Mouse (Mus musculus) heart, adult 11 months (tissue): Measurements from ENCODE around the gene Kmt2a.

Experiments used
- DNase-seq: peaks from one replicate; pipeline ENCODE4 v3.0.0; 2022

Kmt2a gene

DNA sequence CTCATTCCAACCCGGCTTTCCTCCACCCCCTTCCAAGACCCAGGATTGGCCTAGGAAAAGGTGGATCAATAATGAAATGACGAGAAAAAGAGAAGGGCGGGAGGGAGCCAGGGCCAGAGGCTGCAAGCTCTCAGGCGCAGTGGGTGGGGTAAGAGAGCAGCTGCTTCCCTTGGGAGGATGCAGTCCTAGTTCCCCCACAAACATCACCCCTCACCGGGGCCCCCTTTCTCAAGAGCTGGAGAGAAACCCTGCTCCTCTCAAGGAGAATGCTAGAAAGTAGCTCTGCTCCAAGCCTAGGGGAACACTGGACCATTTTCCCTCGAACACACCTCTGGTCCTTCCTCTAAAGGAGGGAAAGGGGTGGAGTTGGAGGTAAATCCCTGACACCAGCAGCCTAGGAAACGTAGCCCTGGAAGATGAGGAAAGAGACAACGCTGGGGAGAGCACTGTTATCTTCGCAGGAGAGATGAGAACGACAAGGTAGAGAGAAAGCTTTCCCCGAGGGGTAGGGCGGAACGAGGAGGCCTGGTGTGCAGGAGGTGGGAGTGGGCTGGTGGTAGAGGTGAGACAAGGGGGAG lies 1.3 kb downstream of the Kmt2a start:
- DNase-seq: peak; percentile 94

DNA sequence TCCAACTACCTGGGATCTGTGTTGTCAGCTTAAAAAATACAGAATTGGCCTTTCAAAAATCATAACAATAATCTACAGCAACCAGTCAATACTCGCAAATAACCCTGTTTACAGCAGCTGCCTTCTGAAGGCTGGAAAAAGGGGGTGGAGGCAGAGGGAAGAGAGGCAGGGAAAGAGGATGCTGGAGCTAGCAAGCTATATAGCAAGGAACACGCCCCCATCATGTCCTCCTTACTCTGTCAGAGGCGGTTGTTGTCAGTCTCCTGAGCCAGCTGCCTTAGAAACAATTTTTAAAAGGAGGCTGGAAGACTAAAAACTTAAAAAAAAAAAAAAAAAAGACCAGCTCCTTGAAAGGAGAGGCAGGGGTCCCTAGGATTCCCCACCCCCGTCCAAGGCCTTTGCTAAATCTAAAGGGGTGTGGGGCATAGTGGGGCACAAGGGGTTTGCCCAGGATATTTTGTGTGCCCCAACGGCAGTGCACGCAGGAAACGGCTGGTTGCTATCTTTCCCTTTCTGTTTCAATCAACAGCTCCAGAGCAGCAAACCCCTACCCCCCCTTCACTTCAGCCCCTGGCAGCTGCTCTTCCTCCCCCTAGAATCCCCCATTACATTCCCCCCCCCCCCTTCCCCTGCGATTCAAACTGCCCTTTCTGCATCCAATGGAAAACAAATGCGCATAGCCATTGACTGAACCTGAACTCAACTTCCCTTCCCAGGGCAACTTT lies 2.2 kb downstream of the Kmt2a start:
- peak; percentile 91 for DNase-seq

DNA sequence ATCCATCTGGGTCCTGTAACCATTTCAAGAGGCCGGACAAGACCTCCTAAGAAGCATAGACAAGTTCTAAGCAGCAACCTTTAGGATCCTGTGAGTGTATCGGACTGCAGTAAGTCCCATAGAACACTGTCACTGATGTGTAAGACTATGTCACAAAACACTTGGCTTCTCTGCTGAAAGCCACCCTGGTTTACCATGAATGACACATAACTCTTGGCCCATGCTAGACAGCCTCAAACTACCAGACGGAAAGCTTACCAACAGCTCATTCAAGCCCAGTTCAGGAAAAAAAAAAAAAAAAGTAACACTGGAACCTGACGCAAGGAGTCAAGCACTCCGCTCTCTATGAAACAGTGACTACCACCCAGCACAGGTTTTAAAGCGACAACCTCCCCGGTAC lies 3.4 kb downstream of the Kmt2a start:
- no peak for DNase-seq

DNA sequence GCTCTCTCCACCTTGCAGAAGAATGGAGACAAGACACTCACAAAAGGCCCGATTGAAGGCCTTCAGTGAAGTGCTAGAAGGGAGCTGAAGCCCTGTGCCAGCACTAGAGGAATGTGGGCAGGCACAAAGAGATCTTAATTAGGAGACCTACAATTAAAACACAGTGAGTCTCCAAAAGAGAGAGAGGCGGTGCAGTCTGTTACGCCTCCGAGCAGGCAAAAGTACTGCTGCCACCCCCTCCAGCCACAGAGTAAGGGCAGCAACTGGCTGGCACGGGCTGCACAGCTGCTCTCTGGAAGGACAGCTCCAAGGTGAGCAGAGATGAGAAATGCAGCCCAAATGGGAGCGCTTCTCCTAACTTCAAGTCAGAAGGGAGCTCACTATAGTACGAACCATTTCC lies 5.6 kb downstream of the Kmt2a start:
- peak; percentile 94 for DNase-seq

DNA sequence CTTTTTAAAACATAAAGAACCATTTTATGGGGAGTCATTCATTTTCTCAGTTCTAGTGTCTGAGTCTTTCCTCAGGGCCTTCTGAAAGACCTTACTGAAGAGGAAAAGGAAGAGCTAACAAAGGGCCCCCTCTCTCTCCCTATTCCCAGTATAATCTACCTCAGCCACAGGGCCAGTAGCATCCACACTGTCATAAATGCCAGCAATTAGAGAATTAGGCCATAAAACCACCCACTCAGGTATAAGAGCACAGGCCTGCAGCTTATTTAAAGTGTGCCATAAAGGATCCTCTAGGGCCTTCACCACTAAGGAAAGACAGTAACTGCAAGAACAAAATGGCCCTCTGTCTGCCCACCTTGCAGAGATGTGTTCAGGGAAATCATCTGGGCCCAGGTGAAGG lies 6.9 kb downstream of the Kmt2a start:
- DNase-seq: no peak

DNA sequence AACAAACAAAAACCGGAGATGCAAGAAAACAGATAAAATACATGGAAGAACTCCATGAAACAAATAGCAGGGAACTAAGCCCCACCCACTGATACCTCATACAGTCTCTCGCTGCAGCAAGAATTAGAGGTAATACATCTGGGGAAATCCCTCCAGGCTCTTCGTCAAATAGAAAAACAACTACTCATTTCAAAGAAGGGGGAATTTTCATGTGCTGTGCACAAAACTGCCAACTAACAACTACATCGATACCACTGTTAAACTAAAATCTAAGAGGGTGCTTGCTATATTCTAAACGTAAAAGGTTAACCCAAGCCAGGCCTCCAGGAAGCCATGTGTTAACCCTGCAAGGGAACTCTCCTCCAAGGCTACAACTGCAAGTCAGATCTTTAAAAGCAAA lies 7.4 kb downstream of the Kmt2a start:
- DNase-seq: no peak

DNA sequence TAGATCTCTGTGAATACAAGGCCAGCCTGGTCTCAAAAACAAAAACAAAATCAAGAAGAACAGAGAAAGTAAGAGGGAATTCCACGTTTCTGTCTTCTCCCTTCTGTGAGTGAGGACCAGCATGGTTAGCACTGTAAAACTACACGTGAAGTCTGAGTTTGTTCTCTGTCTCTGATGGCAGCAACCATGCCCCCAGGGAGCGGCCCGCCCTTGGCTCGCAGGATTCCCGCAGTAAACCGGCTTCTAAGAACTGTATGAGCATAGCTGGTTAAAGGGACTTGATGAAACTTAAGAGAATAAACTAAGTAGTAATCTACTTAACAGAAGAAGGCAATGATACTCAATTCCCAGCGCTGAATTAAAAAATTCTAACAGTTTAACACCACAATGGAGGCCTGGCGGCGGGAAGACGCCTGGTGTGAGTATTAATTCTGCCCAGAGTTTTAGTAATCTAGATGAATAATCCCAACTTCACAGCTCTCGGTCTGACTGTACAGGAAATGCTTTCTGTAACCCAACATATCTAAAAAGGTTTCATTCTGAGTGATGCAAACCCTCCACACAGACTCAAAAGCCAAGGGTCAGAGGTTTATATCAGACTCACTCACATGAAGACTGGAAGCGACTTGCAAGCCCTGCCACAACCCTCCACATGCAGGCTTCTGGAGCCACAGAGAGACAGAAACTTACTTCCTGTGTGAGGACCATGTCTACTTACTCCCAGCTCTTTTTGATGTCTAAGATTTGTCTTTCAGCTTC lies 12.6 kb downstream of the Kmt2a start:
- DNase-seq: no peak

DNA sequence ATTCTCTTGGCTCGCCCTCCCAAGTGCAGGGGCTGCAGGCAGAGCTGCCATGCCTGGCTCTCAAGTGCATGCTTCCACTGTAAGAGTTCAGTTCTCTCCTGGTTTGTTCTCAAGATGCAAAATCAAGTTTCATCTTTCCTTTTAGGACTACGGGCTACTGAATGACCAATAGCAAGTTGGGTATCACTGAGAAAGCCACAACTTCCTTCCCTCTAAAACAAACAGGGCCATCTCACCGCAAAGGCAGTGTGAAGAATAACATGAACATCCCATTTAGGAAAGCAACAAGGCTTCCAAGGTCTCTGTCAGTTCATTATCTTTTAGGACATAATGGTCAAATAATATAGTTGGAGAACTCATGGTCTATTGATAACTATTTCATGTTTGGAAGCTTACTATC lies 13.4 kb downstream of the Kmt2a start:
- no peak for DNase-seq

DNA sequence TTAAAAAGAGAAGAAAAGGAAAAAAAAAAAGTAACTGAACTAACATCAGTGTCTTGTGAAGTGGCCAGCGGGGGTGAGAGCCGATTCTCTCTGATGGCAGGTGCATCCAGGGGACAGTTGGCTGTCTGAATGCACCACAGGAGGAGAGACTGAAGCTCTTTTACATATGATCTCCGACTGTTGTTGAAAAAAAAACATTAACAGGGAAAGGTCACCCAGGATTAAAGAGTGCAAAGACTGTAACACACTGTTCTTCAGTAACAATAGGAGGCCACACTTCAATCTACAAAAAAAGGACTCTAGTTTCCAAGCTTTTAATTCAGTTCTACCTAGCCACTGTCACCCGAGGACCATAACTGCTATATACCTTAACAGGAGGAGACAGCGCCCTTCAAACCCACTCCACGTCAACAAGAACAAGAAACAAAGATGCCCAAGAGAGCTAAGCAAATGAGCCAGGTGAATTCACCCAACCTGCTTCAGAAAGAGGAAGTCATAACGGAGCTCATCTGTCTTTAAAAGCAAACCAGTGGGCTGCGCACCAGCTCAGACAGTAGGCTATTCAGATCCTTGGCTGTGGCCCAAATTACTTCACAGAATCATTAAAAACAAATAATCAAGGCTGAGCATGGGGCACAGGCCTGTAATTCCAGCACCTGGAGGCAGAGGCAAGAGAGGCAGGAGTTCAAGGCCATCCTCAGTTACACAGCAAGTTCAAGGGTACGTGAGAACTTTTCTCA lies 14.4 kb downstream of the Kmt2a start:
- peak; percentile 83 for DNase-seq

DNA sequence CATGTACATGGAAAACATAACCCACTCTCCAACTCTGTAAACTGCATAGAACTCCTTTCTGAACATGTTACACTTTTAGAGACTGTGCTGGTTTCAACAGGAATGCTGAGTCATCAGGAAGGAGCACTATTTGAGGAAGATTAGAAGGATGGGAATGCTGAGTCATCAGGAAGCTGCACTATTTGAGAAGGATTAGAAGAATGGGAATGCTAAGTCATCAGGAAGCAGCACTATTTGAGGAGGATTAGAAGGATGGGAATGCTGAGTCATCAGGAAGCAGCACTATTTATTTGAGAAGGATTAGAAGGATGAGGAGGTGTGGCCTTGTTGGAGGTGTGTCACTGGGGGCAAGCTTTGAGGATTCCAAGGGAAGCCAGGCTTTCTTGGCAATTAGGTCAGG lies 20.0 kb downstream of the Kmt2a start:
- DNase-seq: no peak

DNA sequence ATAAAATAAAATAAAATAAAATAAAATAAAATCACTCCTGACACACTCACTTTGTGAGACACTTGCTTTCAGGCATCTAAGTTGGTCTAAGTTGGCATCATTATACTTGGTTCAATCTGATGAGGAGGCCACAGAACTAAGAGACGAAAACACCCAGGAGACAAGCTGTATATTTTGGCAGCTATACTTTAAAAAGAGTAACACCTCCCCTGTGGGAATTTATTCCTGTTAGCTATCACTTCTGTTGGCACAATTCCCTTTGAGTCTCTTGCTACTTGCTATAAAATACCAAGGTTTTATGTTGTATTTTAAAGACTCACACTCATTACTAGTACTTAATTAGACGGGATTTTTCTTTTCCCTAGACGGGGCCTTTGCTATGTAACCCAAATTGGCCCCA lies 22.4 kb downstream of the Kmt2a start:
- DNase-seq: no peak

DNA sequence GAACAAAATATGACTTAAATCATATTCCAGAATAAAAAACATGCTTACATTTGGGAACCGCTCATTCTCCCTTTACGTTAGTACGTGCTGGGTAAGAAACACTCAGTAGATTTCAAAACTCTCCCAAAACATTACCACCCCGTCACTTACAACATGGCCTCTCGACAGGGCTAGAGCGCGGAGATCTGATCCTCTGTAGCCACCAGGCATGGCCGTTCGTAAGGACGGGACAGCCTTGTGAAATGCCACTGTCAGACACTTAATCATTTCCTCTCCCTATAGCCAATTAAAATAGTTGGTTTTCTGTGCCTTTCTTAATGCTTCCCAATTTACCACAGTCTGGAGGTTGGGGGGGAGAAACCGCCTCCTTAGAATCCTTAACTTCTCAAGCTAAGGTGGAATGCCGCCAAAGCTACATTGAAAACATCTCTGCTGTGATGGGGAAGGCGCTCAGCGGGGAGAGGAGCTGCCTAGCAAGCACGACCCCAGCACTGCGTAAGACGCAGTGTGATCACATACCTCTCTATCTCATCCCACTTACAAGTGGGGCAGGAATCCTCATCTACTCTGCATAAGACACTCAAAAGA lies 23.6 kb downstream of the Kmt2a start:
- no peak for DNase-seq

DNA sequence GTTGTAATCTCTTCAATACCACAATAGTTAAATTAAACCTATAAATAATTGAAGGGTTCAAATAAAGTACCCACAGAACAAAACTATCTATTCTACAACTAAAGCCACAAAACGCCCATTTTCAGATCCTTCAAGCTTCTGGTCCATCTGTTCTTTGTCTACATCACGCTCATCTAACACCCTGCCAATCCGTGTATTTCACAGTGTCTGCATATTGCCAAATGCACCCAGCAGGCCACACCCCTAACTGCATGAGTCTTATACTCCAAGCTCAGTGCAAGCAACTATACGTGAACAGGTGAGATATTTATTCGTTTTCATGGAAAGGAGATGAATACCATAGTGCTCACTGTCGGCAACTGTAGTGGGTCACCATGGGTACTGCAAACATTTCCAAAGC lies 25.9 kb downstream of the Kmt2a start:
- no peak for DNase-seq

DNA sequence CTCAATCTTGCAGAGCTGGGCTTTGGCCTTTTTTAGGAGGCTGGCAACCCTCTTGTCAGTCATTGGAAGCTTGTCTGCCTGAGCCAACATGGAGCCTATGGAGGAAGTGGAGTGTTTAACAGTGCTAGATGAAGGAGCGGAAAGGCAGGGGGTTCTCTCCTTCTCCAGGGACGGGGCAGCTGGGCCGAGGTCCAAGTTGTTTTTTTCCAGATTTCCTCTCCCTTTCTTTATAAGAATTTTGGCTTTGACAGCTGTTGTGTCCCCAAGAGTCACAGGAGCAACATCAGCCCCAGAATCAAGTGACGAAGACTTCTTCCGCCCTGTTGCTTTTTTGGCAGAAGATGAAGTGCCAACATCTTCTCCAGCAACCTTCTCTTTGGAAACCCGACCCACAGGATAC lies 33.6 kb downstream of the Kmt2a start:
- peak; percentile 94 for DNase-seq

DNA sequence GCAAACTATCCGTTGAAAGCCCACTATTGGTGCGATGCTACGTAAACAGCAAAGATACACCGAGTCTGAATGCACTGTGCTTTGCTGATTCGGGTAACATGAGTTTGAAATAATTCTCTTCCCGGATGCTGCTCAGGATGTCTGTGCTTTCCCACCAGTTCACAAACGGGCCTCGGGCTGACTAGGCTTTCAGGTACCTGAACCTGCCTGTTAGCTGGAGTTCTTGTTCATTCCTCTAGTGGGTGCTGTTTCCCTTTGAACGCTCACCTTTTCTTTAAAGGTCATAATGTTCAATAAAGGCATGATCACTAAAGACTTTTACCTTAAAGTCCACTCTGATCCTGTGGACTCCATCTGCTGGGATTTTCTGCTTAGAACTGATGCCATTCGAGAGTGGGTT lies 39.9 kb downstream of the Kmt2a start:
- peak; percentile 52 for DNase-seq

DNA sequence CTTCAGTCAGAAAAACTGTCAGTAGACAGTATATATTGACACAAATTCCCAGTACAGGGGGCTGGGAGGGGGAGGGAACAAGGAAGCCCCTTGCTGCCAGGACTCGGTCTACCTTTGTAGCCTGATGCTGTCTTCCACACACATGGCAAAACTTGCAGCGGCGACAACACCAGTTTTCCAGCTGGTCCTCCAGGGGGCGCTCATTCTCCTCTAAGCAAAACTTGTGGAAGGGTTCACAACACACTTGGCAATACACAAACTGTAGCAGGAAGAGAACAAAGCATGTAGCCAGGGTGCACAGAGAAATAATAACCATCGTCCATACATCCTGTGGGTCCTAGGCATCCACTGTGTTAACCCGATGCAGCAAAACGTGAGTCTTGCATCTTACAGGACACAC lies 44.7 kb downstream of the Kmt2a start:
- peak; percentile 93 for DNase-seq

DNA sequence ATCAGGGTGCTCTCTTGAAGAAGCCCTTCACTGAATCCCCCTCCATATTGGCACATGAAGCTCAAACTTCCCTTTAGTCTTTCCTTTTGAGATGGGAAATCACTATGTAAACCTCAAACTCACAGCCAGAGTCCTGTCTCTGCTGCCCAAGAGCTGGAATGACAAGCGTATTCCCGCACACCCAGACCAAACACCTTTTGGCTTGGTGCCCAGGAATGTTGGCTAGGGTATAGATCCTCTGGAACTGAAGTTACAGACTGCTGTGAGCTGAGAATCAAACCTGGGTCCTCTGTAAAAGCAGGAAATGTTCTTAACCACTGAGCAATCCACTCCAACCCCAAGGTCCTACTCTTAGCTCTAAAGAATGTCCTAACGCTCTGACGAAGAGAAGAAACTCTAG lies 48.7 kb downstream of the Kmt2a start:
- no peak for DNase-seq

DNA sequence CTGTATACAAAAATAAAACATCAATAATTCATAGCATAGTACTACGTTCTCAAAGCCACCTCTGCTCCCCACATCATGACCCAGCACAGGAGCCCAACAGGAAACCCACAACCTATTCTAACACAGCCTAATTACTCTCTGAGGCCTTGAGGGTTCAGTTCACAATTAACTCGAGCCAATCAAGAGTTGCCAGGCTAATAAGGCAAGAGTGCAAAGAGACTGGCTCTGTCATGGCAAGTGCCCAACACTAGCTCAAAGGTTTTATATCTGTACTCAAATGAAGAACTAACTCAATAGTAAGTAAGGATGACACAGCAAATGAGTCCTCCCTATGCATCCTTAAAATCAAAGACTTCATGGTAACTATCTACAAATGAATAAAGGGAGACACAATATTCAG lies 50.6 kb downstream of the Kmt2a start:
- no peak for DNase-seq

DNA sequence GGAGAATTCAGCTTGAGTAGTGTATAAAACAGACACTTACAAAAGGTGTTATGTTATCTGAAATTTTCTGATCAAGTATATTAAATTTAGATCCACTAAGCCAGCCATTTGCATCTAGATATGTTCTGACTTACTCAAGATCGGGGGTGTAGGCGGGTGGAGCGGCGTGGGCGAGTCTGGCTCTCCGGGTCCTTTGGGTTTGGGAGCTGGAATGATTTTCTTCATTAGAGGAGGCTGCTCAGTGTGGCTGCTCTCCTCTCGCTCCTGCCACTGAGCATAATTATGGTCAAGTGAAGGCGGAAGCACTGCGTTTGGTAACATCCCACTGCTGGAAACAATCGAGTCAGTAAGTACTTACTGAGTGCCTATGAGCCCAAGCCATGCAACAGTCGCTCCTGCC lies 52.2 kb downstream of the Kmt2a start:
- no peak for DNase-seq

DNA sequence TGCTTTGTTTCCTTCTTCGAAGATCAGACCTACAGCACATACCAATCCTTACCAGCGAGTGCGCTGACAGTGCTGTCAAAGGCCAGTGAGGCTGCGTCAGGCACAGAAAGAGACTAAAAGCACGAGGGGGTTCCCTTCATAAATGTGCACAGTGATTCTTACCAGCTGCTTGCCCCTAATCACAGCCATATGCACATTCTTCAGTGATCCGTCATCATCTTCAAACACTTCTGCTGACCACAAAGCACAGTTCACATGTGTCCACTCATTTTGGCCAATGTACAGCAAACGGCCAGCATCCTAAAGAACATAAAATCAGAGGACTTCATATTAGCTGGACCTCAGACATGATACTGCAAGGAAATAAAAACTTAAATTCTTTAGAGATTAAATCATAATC lies 54.4 kb downstream of the Kmt2a start:
- no peak for DNase-seq

DNA sequence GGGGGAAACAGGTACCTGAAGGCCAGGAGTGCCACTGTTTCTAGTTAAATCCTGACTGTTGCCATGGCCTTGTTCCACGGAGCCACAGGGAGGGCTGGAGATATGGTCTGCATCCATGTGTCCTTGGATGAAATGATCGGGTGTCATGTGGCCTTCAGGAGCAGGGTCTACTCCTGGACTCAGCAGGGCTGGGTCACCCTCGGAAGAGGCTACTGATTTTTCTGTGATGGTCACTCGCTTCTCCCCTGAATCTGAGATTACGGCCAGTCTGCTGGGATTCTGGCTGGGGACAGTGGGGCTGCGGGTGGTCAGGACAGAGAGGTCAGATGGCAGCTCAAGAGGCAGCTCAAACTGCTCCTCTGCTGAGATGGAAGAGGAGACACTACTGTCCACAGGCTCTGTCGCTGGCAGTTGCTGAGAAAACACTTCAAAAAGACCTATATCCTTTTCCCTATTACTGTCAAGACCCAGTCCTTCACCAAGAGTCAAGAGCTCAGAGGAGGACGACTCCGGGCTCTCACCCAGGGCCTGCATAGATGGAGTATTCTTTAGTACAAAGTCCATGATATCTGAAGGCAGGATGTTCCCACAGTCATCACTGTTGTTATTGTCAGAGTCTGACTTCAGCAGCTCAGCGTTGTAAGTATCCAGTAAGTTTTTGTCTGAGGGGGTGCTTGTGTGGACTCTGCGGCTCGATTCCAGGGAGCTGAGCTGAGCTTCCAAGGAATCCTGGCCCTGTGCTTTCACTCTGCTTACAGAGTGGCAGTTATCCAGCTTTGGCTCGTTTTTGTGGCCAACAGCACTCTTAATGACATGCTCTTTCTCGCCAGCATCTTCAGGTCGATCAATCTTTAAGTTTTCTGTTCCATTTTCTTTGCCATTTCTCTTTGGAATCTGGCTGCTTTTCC lies 60.9 kb downstream of the Kmt2a start:
- peak; percentile 90 for DNase-seq

DNA sequence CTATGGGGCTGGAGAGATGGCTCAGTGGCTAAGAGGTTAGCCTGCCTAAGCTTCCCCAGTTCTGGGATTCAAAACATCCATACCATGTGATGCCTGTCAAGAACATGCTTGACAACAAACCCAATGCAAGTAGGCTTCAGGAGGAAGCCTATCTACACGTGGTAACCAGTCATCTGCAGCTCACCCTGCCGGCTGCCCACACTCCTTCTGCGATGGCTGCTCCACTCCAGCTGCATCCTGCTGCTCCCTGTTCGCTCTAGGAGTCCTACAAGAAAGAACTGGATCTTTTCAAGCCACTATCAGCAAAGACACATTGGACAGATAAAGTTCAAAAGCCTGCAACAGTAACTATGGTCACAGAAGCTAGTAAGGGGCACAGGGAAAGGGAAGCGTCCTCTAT lies 63.6 kb downstream of the Kmt2a start:
- DNase-seq: no peak
